Mouse (Mus musculus) hindbrain, embryonic 14.5 days (tissue): ENCODE measurements around the gene Elmo1. TPM values are rescaled to one million over a fixed set of nuclear protein-coding genes. Genes with fewer than 3 reads are reported as not detected.

ENCODE experiments used
- ATAC-seq: fragments of 200-750 bp; cut with Nextera tagmentation; 2 replicates; pipeline ENCODE4 v1.8.0; 2017; ENCODE audit warnings: moderate number of reproducible peaks, mild to moderate bottlenecking, moderate TSS enrichment, moderate library complexity; ENCODE audit not compliant: low FRiP score
- DNase-seq: peaks from one replicate; pipeline ENCODE4 v3.0.0-alpha.2; 2015; ENCODE audit warnings: low spot score
- H3K27ac ChIP-seq: fragments of 300-500 bp; sonication (generic); 2 replicates; pipeline ENCODE4 v1.5.1; 2014; ENCODE audit warnings: mild to moderate bottlenecking, moderate library complexity
- H3K27me3 ChIP-seq: fragments of 300-500 bp; sonication (generic); 2 replicates; pipeline ENCODE4 v1.6.1; 2014; ENCODE audit warnings: mild to moderate bottlenecking, low read length, mixed read lengths; ENCODE audit not compliant: control insufficient read depth, insufficient read depth
- H3K36me3 ChIP-seq: fragments of 300-500 bp; sonication (generic); replicated peaks from 2 replicates; pipeline ENCODE4 v1.6.1; 2014; ENCODE audit not compliant: control insufficient read depth, insufficient read depth
- H3K4me1 ChIP-seq: fragments of 300-500 bp; sonication (generic); replicated peaks from 2 replicates; pipeline ENCODE4 v1.6.1; 2014; ENCODE audit warnings: antibody characterized with exemption, low read length, mixed read lengths; ENCODE audit not compliant: control insufficient read depth, insufficient read depth
- H3K4me2 ChIP-seq: fragments of 300-500 bp; sonication (generic); replicated peaks from 2 replicates; pipeline ENCODE4 v1.6.1; 2014; ENCODE audit warnings: mild to moderate bottlenecking, moderate library complexity
- H3K4me3 ChIP-seq: fragments of 300-500 bp; sonication (generic); replicated peaks from 2 replicates; pipeline ENCODE4 v1.5.1; 2014; ENCODE audit warnings: mild to moderate bottlenecking, low read length
- H3K9ac ChIP-seq: fragments of 300-500 bp; sonication (generic); 2 replicates; pipeline ENCODE4 v1.6.1; 2014
- H3K9me3 ChIP-seq: fragments of 300-500 bp; sonication (generic); 2 replicates; pipeline ENCODE4 v1.6.1; 2016; ENCODE audit warnings: low read length; ENCODE audit not compliant: control insufficient read depth
- WGBS: fragments of 180-500 bp; shearing (Covaris S2); extraction: QIAGEN DNeasy Blood & Tissue Kit; methylation state at CpG from one replicate; pipeline ENCODE4 v1.1.7; 2014; 5-methylcytosine and 5-hydroxymethylcytosine counted together
- polyA plus RNA-seq: library from polyadenylated mRNA; unstranded; fragments of >200 nt; fragmentation: Nextera tagmentation; extraction: Ambion mirVana; gene quantifications from 2 replicates; pipeline ENCODE4 v1.2.1, GENCODE M21; 2014

Gene Elmo1
- polyA plus RNA-seq, 1 experiment from 2014 or later = 41.9 TPM

GRCm38 (mm10) chr13:20460096-20460495 lies 369.7 kb downstream of the Elmo1 start:
- Histone ChIP-seq H3K9me3 (no peaks in the 10 kb centered on the region), H3K4me2 (no peak overlapping the region), H3K27me3 (no peaks in the 10 kb centered on the region), H3K36me3 (no peaks in the 10 kb centered on the region), H3K4me3 (no peak overlapping the region), H3K4me1 (peaks cover 2% of the 10 kb centered on the region; the same call in 1 of the 2 replicates), H3K27ac (no peak overlapping the region), H3K9ac (no peak overlapping the region)
- WGBS = 87% methylated on average over 6 of the region's 6 CpGs
- DNase-seq (no peak), ATAC-seq (no peak)

GRCm38 (mm10) chr13:20461616-20462015 lies 371.2 kb downstream of the Elmo1 start:
- Histone ChIP-seq H3K36me3 (no peaks in the 10 kb centered on the region), H3K4me1 (no peaks in the 10 kb centered on the region), H3K9ac (no peak overlapping the region), H3K4me3 (no peak overlapping the region), H3K9me3 (no peaks in the 10 kb centered on the region), H3K27me3 (no peaks in the 10 kb centered on the region), H3K27ac (no peak overlapping the region), H3K4me2 (no peak overlapping the region)
- DNase-seq = no peak
- no peak for ATAC-seq
- WGBS = 81% methylated on average over 3 of the region's 3 CpGs

- Histone ChIP-seq H3K36me3 (no peaks in the 10 kb centered on the region), H3K27me3 (no peaks in the 10 kb centered on the region), H3K4me1 (no peaks in the 10 kb centered on the region), H3K4me3 (no peak overlapping the region), H3K4me2 (no peak overlapping the region), H3K9ac (no peak overlapping the region), H3K9me3 (no peaks in the 10 kb centered on the region), H3K27ac (no peak overlapping the region)
- DNase-seq (no peak), ATAC-seq (no peak)
These were observed 373.8 kb downstream of the Elmo1 start for GRCm38 (mm10) chr13:20464161-20464560.

- 93% methylated on average over 1 of the region's 1 CpGs for WGBS
- Histone ChIP-seq H3K4me3 (no peak overlapping the region), H3K27me3 (no peaks in the 10 kb centered on the region), H3K27ac (no peak overlapping the region), H3K4me2 (no peak overlapping the region), H3K9ac (no peak overlapping the region), H3K4me1 (no peaks in the 10 kb centered on the region), H3K9me3 (no peaks in the 10 kb centered on the region), H3K36me3 (no peaks in the 10 kb centered on the region)
- ATAC-seq = no peak
- no peak for DNase-seq
These were observed 377.0 kb downstream of the Elmo1 start for GRCm38 (mm10) chr13:20467381-20467780.

- H3K9ac ChIP-seq = 0 out of 2 replicates have a peak overlapping the region, but pooled peaks have one; percentile 73
- H3K27me3 ChIP-seq = no peaks in the 10 kb centered on the region
- WGBS = 3% methylated on average over 6 of the region's 6 CpGs
- ATAC-seq = peak; percentile 62
- peaks cover 10% of the 10 kb centered on the region; the same call in 1 of the 2 replicates for H3K4me1 ChIP-seq
- DNase-seq = peak; percentile 85
- H3K4me3 ChIP-seq = peak overlapping the region; percentile 59
- peak overlapping the region; percentile 59 for H3K4me2 ChIP-seq
- H3K36me3 ChIP-seq = no peaks in the 10 kb centered on the region
- peak overlapping the region; percentile 84 for H3K27ac ChIP-seq
- H3K9me3 ChIP-seq = no peaks in the 10 kb centered on the region
These were observed 381.3 kb downstream of the Elmo1 start for GRCm38 (mm10) chr13:20471732-20472131.

- peak overlapping the region; percentile 73 for H3K9ac ChIP-seq
- H3K4me1 ChIP-seq = peaks cover 16% of the 10 kb centered on the region; the same call in 1 of the 2 replicates
- peak overlapping the region; percentile 59 for H3K4me3 ChIP-seq
- DNase-seq (peak; percentile 81), ATAC-seq (peak; percentile 82)
- peak overlapping the region; percentile 59 for H3K4me2 ChIP-seq
- no peaks in the 10 kb centered on the region for H3K36me3 ChIP-seq
- H3K27ac ChIP-seq = peak overlapping the region; percentile 84
- H3K9me3 ChIP-seq = no peaks in the 10 kb centered on the region
- H3K27me3 ChIP-seq = no peaks in the 10 kb centered on the region
- WGBS = 10% methylated on average over 10 of the region's 10 CpGs
These were observed 382.0 kb downstream of the Elmo1 start for GRCm38 (mm10) chr13:20472301-20472831.

- WGBS = 29% methylated on average over 15 of the region's 15 CpGs
- Histone ChIP-seq H3K27me3 (no peaks in the 10 kb centered on the region), H3K4me2 (peak overlapping the region; percentile 59), H3K27ac (peak overlapping the region; percentile 84), H3K9me3 (no peaks in the 10 kb centered on the region), H3K36me3 (no peaks in the 10 kb centered on the region), H3K9ac (peak overlapping the region; percentile 73), H3K4me3 (peak overlapping the region; percentile 59), H3K4me1 (peaks cover 16% of the 10 kb centered on the region; the same call in 1 of the 2 replicates)
- ATAC-seq (peak; percentile 86), DNase-seq (peak; percentile 78)
These were observed 382.6 kb downstream of the Elmo1 start for GRCm38 (mm10) chr13:20472891-20473539.

- ATAC-seq = no peak
- H3K9ac ChIP-seq = peak overlapping the region; percentile 73
- DNase-seq = no peak
- peak overlapping the region; percentile 59 for H3K4me3 ChIP-seq
- peak overlapping the region; percentile 59 for H3K4me2 ChIP-seq
- peak overlapping the region; percentile 84 for H3K27ac ChIP-seq
- no peaks in the 10 kb centered on the region for H3K36me3 ChIP-seq
- 32% methylated on average over 7 of the region's 7 CpGs for WGBS
- H3K9me3 ChIP-seq = no peaks in the 10 kb centered on the region
- peaks cover 16% of the 10 kb centered on the region; the same call in 1 of the 2 replicates for H3K4me1 ChIP-seq
- H3K27me3 ChIP-seq = no peaks in the 10 kb centered on the region
These were observed 383.3 kb downstream of the Elmo1 start for GRCm38 (mm10) chr13:20473641-20474078.

GRCm38 (mm10) chr13:20474600-20474999 lies 384.2 kb downstream of the Elmo1 start:
- WGBS = 81% methylated on average over 4 of the region's 4 CpGs
- H3K9ac ChIP-seq = peak overlapping the region; percentile 73
- H3K9me3 ChIP-seq = no peaks in the 10 kb centered on the region
- peak overlapping the region; percentile 59 for H3K4me3 ChIP-seq
- peak overlapping the region; percentile 84 for H3K27ac ChIP-seq
- H3K27me3 ChIP-seq = no peaks in the 10 kb centered on the region
- no peaks in the 10 kb centered on the region for H3K36me3 ChIP-seq
- DNase-seq = no peak
- peaks cover 16% of the 10 kb centered on the region; the same call in 1 of the 2 replicates for H3K4me1 ChIP-seq
- no peak for ATAC-seq
- peak overlapping the region; percentile 59 for H3K4me2 ChIP-seq
